Mouse (Mus musculus) brain, embryonic 18.5 days (tissue): ENCODE measurements around the gene Syt2.

ENCODE experiments used
- DNase-seq: peaks from one replicate; pipeline ENCODE4 v3.0.0-alpha.2; 2012; ENCODE audit warnings: low read depth, low spot score

The Syt2 gene

GRCm38 (mm10) chr1:134704396-134705306 is 58.2 kb downstream of the Syt2 start:
- DNase-seq = no peak

- DNase-seq = no peak
Measured at GRCm38 (mm10) chr1:134706549-134706948, 60.1 kb downstream of the Syt2 start.

GRCm38 (mm10) chr1:134707516-134707915 is 61.0 kb downstream of the Syt2 start:
- no peak for DNase-seq

GRCm38 (mm10) chr1:134708274-134708673 is 61.8 kb downstream of the Syt2 start:
- DNase-seq = no peak

GRCm38 (mm10) chr1:134708801-134709385 is 62.4 kb downstream of the Syt2 start:
- no peak for DNase-seq

GRCm38 (mm10) chr1:134709411-134710306 is 63.2 kb downstream of the Syt2 start:
- DNase-seq = no peak

- no peak for DNase-seq
Measured at GRCm38 (mm10) chr1:134711061-134711460, 64.6 kb downstream of the Syt2 start.

- no peak for DNase-seq
Measured at GRCm38 (mm10) chr1:134711653-134712052, 65.2 kb downstream of the Syt2 start.

GRCm38 (mm10) chr1:134712781-134713299 is 66.4 kb downstream of the Syt2 start:
- DNase-seq = no peak

GRCm38 (mm10) chr1:134713421-134713969 is 67.0 kb downstream of the Syt2 start:
- no peak for DNase-seq

GRCm38 (mm10) chr1:134714166-134714565 is 67.7 kb downstream of the Syt2 start:
- no peak for DNase-seq

GRCm38 (mm10) chr1:134715092-134715491 is 68.6 kb downstream of the Syt2 start:
- DNase-seq = no peak

- no peak for DNase-seq
Measured at GRCm38 (mm10) chr1:134719718-134720304, 73.3 kb downstream of the Syt2 start.

- no peak for DNase-seq
Measured at GRCm38 (mm10) chr1:134721486-134721885, 75.0 kb downstream of the Syt2 start.

GRCm38 (mm10) chr1:134722891-134723290 is 76.4 kb downstream of the Syt2 start:
- no peak for DNase-seq

- no peak for DNase-seq
Measured at GRCm38 (mm10) chr1:134725276-134725675, 78.8 kb downstream of the Syt2 start.

GRCm38 (mm10) chr1:134726480-134726879 is 80.0 kb downstream of the Syt2 start:
- no peak for DNase-seq

- DNase-seq = no peak
Measured at GRCm38 (mm10) chr1:134727256-134727655, 80.8 kb downstream of the Syt2 start.

- no peak for DNase-seq
Measured at GRCm38 (mm10) chr1:134733659-134734058, 87.2 kb downstream of the Syt2 start.

- DNase-seq = no peak
Measured at GRCm38 (mm10) chr1:134737463-134737862, 91.0 kb downstream of the Syt2 start.

- DNase-seq = no peak
Measured at GRCm38 (mm10) chr1:134741433-134741832, 95.0 kb downstream of the Syt2 start.
